ENCODE assay signal across 23 mouse cellular contexts in genomic region chr9:106293569-106294156, GRCm38 (mm10). TPM values are rescaled to one million over a fixed set of nuclear protein-coding genes. Genes with fewer than 3 reads are reported as not detected.
DNase-seq lines count a peak whose midpoint lies in the region; ATAC-seq and TF ChIP-seq lines count a peak whose summit lies in the region.
"Had no signal": no experiment of that assay in that cellular context is flagged by ENCODE, and none has a peak within 500 bp of the region (broad histone marks: within the 10 kb centered on the region; RNA-seq: fewer than 3 reads in every experiment).

No protein-coding gene starts in this region.

- no peak overlapping the region for H3K27ac ChIP-seq in embryonic facial prominence, embryonic 12.5 days
- no peak overlapping the region for H3K27ac ChIP-seq in embryonic facial prominence, embryonic 10.5 days (replicated peaks)
- peak overlapping the region; percentile 26; the same call in 1 of the 2 replicates for H3K27ac ChIP-seq in heart, postnatal 0 days (ENCODE audit: low read depth)
- peak overlapping the region; percentile 33; the same call in 1 of the 2 replicates for H3K27ac ChIP-seq in limb, embryonic 15.5 days
- H3K27ac ChIP-seq in limb, embryonic 10.5 days = no peak overlapping the region
- H3K27ac ChIP-seq: forebrain, embryonic 15.5 days; hindbrain, embryonic 15.5 days; intestine, embryonic 15.5 days; liver, embryonic 15.5 days; macrophage; midbrain, embryonic 10.5 days; neural tube, embryonic 12.5 days had no signal

- WGBS in embryonic facial prominence, embryonic 12.5 days = 84% methylated on average over 14 of the region's 14 CpGs
- 92% methylated on average over 14 of the region's 14 CpGs for WGBS in embryonic facial prominence, embryonic 10.5 days
- WGBS in heart, postnatal 0 days = 80% methylated on average over 14 of the region's 14 CpGs
- 80% methylated on average over 14 of the region's 14 CpGs for WGBS in limb, embryonic 15.5 days
- WGBS in limb, embryonic 10.5 days = 88% methylated on average over 14 of the region's 14 CpGs

- no peak for TF ChIP-seq EP300 in heart, postnatal 0 days (IDR thresholded peaks at IDR 0.05; ENCODE audit: low read depth)

- H3K9me3 ChIP-seq in embryonic facial prominence, embryonic 12.5 days = no peaks in the 10 kb centered on the region
- H3K9me3 ChIP-seq in embryonic facial prominence, embryonic 10.5 days = no peaks in the 10 kb centered on the region
- H3K9me3 ChIP-seq in heart, postnatal 0 days (replicated peaks; ENCODE audit: control insufficient read depth, low read length) = no peaks in the 10 kb centered on the region
- H3K9me3 ChIP-seq in limb, embryonic 15.5 days = no peaks in the 10 kb centered on the region
- H3K9me3 ChIP-seq in limb, embryonic 10.5 days (replicated peaks) = no peaks in the 10 kb centered on the region
- H3K9me3 ChIP-seq: forebrain, embryonic 15.5 days; heart, embryonic 12.5 days; hindbrain, embryonic 15.5 days; intestine, embryonic 15.5 days; liver, embryonic 15.5 days; midbrain, embryonic 10.5 days; neural tube, embryonic 12.5 days had no signal

- no peaks in the 10 kb centered on the region for H3K27me3 ChIP-seq in embryonic facial prominence, embryonic 12.5 days
- no peaks in the 10 kb centered on the region for H3K27me3 ChIP-seq in embryonic facial prominence, embryonic 10.5 days (replicated peaks; ENCODE audit: low read depth, poor library complexity, severe bottlenecking)
- no peaks in the 10 kb centered on the region for H3K27me3 ChIP-seq in heart, postnatal 0 days (ENCODE audit: control insufficient read depth, insufficient read depth, low read length)
- no peaks in the 10 kb centered on the region for H3K27me3 ChIP-seq in limb, embryonic 15.5 days
- H3K27me3 ChIP-seq in limb, embryonic 10.5 days (ENCODE audit: low read depth, poor library complexity, severe bottlenecking) = no peaks in the 10 kb centered on the region
- H3K27me3 ChIP-seq: forebrain, embryonic 15.5 days; heart, embryonic 12.5 days; hindbrain, embryonic 15.5 days; intestine, embryonic 15.5 days; liver, embryonic 15.5 days; neural tube, embryonic 12.5 days had no signal

- DNase-seq in embryonic facial prominence, embryonic 10.5 days (ENCODE audit: low spot score) = no peak
- no peak for DNase-seq in heart, postnatal 0 days (ENCODE audit: low spot score)
- DNase-seq in heart, postnatal 25 days (ENCODE audit: low spot score) = no peak
- DNase-seq in limb, embryonic 10.5 days (ENCODE audit: low spot score) = no peak
- DNase-seq in left cerebral cortex, postnatal 36 days (ENCODE audit: low spot score in 2 of 2) = peak; percentile 65 to 69
- DNase-seq in embryo, embryonic 11 days = no peak
- DNase-seq: adrenal gland, adult 2 months; cerebellum, adult 8-10 months; gastrocnemius, postnatal 25 days; heart, postnatal 36 days; kidney, adult 9 months; kidney, postnatal 25 days; thymus, postnatal 14 days had no signal

- no peak overlapping the region for H3K4me2 ChIP-seq in embryonic facial prominence, embryonic 12.5 days (replicated peaks)
- no peak overlapping the region for H3K4me2 ChIP-seq in heart, postnatal 0 days (ENCODE audit: low read depth, low read length)
- H3K4me2 ChIP-seq in limb, embryonic 15.5 days = no peak overlapping the region
- H3K4me2 ChIP-seq: forebrain, embryonic 15.5 days; heart, embryonic 12.5 days; hindbrain, embryonic 15.5 days; intestine, embryonic 15.5 days; liver, embryonic 15.5 days; neural tube, embryonic 12.5 days had no signal

- intact Hi-C loops in heart, postnatal 25 days (cut with DNase I) = no loop called here
- intact Hi-C loops in left cerebral cortex, postnatal 36 days (cut with DNase I) = no loop called here

- peaks cover 33% of the 10 kb centered on the region for H3K36me3 ChIP-seq in embryonic facial prominence, embryonic 12.5 days
- peaks cover 87% of the 10 kb centered on the region for H3K36me3 ChIP-seq in embryonic facial prominence, embryonic 10.5 days (replicated peaks)
- H3K36me3 ChIP-seq in heart, postnatal 0 days (replicated peaks; ENCODE audit: control insufficient read depth, insufficient read depth, low read length) = peaks cover 43% of the 10 kb centered on the region
- peaks cover 46% of the 10 kb centered on the region for H3K36me3 ChIP-seq in limb, embryonic 15.5 days
- H3K36me3 ChIP-seq in limb, embryonic 10.5 days = peaks cover 80% of the 10 kb centered on the region
- H3K36me3 ChIP-seq: forebrain, embryonic 15.5 days; hindbrain, embryonic 15.5 days had no signal

- no peak overlapping the region for H3K4me3 ChIP-seq in embryonic facial prominence, embryonic 12.5 days
- no peak overlapping the region for H3K4me3 ChIP-seq in embryonic facial prominence, embryonic 10.5 days
- no peak overlapping the region for H3K4me3 ChIP-seq in heart, postnatal 0 days (ENCODE audit: low read depth, low read length)
- H3K4me3 ChIP-seq in limb, embryonic 15.5 days = no peak overlapping the region
- H3K4me3 ChIP-seq in limb, embryonic 10.5 days = no peak overlapping the region
- H3K4me3 ChIP-seq: forebrain, embryonic 15.5 days; heart, embryonic 12.5 days; hindbrain, embryonic 15.5 days; intestine, embryonic 15.5 days; liver, embryonic 15.5 days; midbrain, embryonic 10.5 days; neural tube, embryonic 12.5 days had no signal

- no peak for ATAC-seq in embryonic facial prominence, embryonic 12.5 days (ENCODE audit: insufficient number of reproducible peaks, insufficient read depth, low FRiP score, low TSS enrichment)
- 0 out of 2 replicates have a peak, but pooled peaks have one; percentile 35 for ATAC-seq in heart, postnatal 0 days (ENCODE audit: insufficient read depth, low read depth)
- ATAC-seq in limb, embryonic 15.5 days (ENCODE audit: insufficient number of reproducible peaks, low FRiP score, low TSS enrichment, low read depth) = no peak
- ATAC-seq: forebrain, embryonic 15.5 days; intestine, embryonic 15.5 days had no signal

- peak overlapping the region; percentile 1; the same call in 1 of the 2 replicates for H3K9ac ChIP-seq in embryonic facial prominence, embryonic 12.5 days
- no peak overlapping the region for H3K9ac ChIP-seq in heart, postnatal 0 days (replicated peaks; ENCODE audit: low read depth, low read length)
- no peak overlapping the region for H3K9ac ChIP-seq in limb, embryonic 15.5 days
- H3K9ac ChIP-seq: forebrain, embryonic 15.5 days; heart, embryonic 12.5 days; hindbrain, embryonic 15.5 days; intestine, embryonic 15.5 days; liver, embryonic 15.5 days; neural tube, embryonic 12.5 days had no signal

- TF ChIP-seq CTCF in heart, postnatal 0 days (IDR thresholded peaks at IDR 0.05; ENCODE audit: low read depth) = no peak

- H3K4me1 ChIP-seq in embryonic facial prominence, embryonic 12.5 days = no peaks in the 10 kb centered on the region
- H3K4me1 ChIP-seq in embryonic facial prominence, embryonic 10.5 days = no peaks in the 10 kb centered on the region
- no peaks in the 10 kb centered on the region for H3K4me1 ChIP-seq in heart, postnatal 0 days (ENCODE audit: control insufficient read depth, insufficient read depth)
- H3K4me1 ChIP-seq in limb, embryonic 15.5 days = peaks cover 3% of the 10 kb centered on the region; the same call in 1 of the 2 replicates
- H3K4me1 ChIP-seq in limb, embryonic 10.5 days = peaks cover 9% of the 10 kb centered on the region
- H3K4me1 ChIP-seq: forebrain, embryonic 15.5 days; heart, embryonic 12.5 days; hindbrain, embryonic 15.5 days; intestine, embryonic 15.5 days; liver, embryonic 15.5 days; midbrain, embryonic 10.5 days; neural tube, embryonic 12.5 days had no signal

RNA-seq across cellular contexts. Expression of gene Poc1a, which starts 12.8 kb away (rescaled TPM):
- 25.7 and 27.9 TPM in 2 replicates for polyA plus RNA-seq in embryonic facial prominence, embryonic 12.5 days (2016; fragmentation: Nextera tagmentation; extraction: Ambion mirVana)
- 39.9 and 46.4 TPM in 2 replicates for polyA plus RNA-seq in embryonic facial prominence, embryonic 10.5 days (2016; fragmentation: Nextera tagmentation; extraction: Ambion mirVana)
- 12.3 and 38.0 TPM in 2 replicates for total RNA-seq in heart, postnatal 0 days (2014; rRNA removed; ENCODE audit: low replicate concordance)
- 13.6 and 13.8 TPM in 2 replicates for polyA plus RNA-seq in heart, postnatal 0 days (2015; fragmentation: Nextera tagmentation; extraction: Ambion mirVana)
- total RNA-seq in heart, postnatal 25 days (2021) = 1 to 10 TPM; 3.3 to 3.4 TPM
- 19.1 and 21.3 TPM in 2 replicates for polyA plus RNA-seq in limb, embryonic 15.5 days (2015; fragmentation: Nextera tagmentation; extraction: Ambion mirVana)
- polyA plus RNA-seq in limb, embryonic 10.5 days (2016; fragmentation: Nextera tagmentation; extraction: Ambion mirVana) = 42.9 and 43.9 TPM in 2 replicates
- total RNA-seq in left cerebral cortex, postnatal 36 days (2021) = 10 to 100 TPM; 22.0 to 26.4 TPM

RNA-seq across cellular contexts. Expression of gene Alas1, which starts 45.2 kb away (rescaled TPM):
- polyA plus RNA-seq in embryonic facial prominence, embryonic 12.5 days (2016; fragmentation: Nextera tagmentation; extraction: Ambion mirVana) = 97.8 and 107 TPM in 2 replicates
- polyA plus RNA-seq in embryonic facial prominence, embryonic 10.5 days (2016; fragmentation: Nextera tagmentation; extraction: Ambion mirVana) = 72.1 and 80.7 TPM in 2 replicates
- 309 and 334 TPM in 2 replicates for total RNA-seq in heart, postnatal 0 days (2014; rRNA removed; ENCODE audit: low replicate concordance)
- polyA plus RNA-seq in heart, postnatal 0 days (2015; fragmentation: Nextera tagmentation; extraction: Ambion mirVana) = 385 and 421 TPM in 2 replicates
- 100 to 1,000 TPM; 571 to 593 TPM for total RNA-seq in heart, postnatal 25 days (2021)
- 100 and 110 TPM in 2 replicates for polyA plus RNA-seq in limb, embryonic 15.5 days (2015; fragmentation: Nextera tagmentation; extraction: Ambion mirVana)
- 62.8 and 77.9 TPM in 2 replicates for polyA plus RNA-seq in limb, embryonic 10.5 days (2016; fragmentation: Nextera tagmentation; extraction: Ambion mirVana)
- total RNA-seq in left cerebral cortex, postnatal 36 days (2021) = 100 to 1,000 TPM; 138 TPM

Comparison
In these comparisons a context has a peak if more than half of its experiments do, and no peak if none do; other contexts are left out.
1. H3K27ac ChIP-seq: peak in heart, postnatal 0 days (single experiment) and limb, embryonic 15.5 days (single experiment); none in embryonic facial prominence, embryonic 12.5 days (single experiment), embryonic facial prominence, embryonic 10.5 days (single experiment) and limb, embryonic 10.5 days (single experiment).
2. DNase-seq: peak in left cerebral cortex, postnatal 36 days (2 of 2); none in embryonic facial prominence, embryonic 10.5 days (single experiment), heart, postnatal 0 days (single experiment), heart, postnatal 25 days (single experiment), limb, embryonic 10.5 days (single experiment) and embryo, embryonic 11 days (single experiment).